Mouse (Mus musculus) thymus, postnatal 36 days (tissue): Measurements from ENCODE around the gene Tlcd2.
A peak's percentile ranks its signal among the peaks of the same experiment; 100 is the strongest.

Source experiments
- DNase-seq, 2 experiments: peaks; one replicate each; pipeline ENCODE4 v3.0.0; 2022; ENCODE audit warnings: mixed read lengths in 2 of 2

Tlcd2 gene

GRCm38 (mm10) chr11:75467512-75468215 is 6.1 kb downstream of the Tlcd2 start:
- peak in 1 of 2 experiments; percentile 41 for DNase-seq

- no peak for DNase-seq
Observed at GRCm38 (mm10) chr11:75468410-75468809, 6.9 kb downstream of the Tlcd2 start.

- DNase-seq, result no peak
Observed at GRCm38 (mm10) chr11:75469261-75469660, 7.7 kb downstream of the Tlcd2 start.

DNA sequence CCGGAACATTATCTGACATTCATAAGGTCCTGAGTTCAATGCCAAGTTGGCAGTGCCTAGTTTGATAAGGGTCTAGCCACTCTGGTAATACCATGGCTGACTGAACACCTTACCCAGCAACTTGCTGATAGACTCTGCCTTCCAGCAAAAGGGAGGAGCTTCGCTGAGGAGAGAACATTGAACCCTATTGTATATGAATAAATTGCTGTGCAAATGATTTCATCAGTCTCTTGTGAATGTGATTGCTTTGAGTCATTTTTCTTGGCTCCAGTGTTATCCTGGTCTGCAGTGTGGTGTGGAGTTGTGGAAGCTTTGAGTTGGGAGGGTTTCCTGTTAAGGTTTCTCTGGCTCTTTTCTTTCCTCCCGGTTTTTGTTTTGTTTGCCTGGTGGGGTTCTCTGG is 9.2 kb downstream of the Tlcd2 start:
- no peak for DNase-seq

DNA sequence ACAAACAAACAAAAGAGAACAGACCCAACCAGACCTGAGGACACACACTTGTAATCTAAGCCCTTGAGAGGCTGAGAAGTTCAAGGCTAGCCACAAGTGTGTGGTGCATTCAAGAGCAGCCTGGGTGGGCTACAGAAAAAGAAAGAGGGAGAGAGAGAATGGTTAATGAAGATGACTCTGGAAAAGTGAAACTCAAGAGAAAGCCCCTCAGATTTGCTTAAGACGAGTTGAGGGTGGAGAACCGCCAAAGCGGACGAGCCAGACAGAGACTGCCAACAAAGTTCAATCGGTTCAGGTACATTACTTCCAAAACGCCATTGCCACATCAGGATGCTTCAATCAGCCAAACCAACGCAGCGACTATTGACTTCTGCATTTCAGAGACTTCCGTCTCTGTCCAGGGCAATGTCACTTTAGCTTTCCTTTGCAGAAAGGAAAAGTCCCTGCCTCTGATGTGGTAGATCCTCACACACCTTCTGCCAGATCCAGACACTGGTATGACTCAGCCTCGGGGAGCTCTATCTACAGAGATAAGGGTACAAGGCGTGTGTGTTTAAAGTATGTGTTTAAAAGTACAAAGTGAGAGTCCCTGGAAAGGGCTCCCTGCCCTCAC is 11.1 kb downstream of the Tlcd2 start:
- no peak for DNase-seq

DNA sequence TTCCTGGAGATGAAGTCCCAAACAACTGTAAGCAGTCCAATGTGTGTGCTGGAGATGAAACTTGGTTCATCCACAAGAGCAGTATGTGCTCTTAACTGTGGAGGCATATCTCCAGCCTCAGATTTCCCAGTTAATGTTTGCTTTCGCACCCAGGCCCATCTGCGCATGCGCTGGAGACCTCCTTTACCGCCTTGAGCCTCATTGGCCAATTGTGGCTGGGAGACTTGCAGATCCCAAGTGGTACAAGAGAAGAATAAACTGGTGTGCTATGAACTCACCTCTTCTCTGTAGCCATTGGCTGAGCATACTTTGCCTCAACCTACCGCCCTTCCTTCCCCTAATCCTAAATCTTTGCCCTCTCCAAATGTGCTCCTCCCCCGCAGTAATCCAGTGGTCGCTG is 11.9 kb downstream of the Tlcd2 start:
- DNase-seq, result no peak

- no peak for DNase-seq
Observed at GRCm38 (mm10) chr11:75486192-75486591, 24.7 kb downstream of the Tlcd2 start.

- peak; percentile 96 to 97 for DNase-seq
Observed at GRCm38 (mm10) chr11:75486601-75487285, 25.2 kb downstream of the Tlcd2 start, which contains the start of gene Prpf8. TSS of gene Prpf8 (plus strand) at chr11:75486816.

GRCm38 (mm10) chr11:75487496-75487895 is 26.0 kb downstream of the Tlcd2 start:
- no peak for DNase-seq

DNA sequence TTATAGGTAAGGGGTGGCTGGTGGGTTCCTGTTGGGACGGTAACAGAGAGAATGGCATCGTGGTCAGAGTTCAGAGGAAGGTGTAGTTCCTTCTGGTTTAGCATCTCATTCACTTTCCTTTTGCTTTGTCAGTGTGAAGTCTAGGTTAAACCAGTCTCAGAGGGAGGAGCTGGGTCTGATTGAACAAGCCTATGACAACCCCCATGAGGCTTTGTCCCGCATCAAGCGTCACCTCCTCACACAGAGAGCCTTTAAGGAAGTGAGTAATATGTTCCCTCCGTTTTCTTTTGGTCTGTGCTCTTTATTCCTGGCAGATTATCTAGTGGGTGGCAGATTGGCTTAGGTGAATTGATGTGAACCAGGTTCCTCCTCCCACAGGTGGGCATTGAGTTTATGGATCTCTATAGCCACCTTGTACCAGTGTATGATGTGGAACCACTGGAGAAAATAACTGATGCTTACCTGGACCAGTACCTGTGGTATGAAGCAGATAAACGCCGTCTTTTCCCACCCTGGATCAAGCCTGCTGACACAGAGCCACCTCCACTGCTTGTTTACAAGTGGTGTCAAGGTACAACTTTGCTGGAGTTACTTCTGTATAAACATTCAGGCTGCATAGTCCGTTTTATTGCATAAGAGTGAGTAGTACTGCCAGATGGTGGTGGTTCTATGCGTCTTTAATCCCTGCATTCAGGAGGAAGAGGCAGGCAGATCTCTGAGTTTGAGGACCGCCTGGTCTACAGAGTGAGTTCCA is 33.0 kb downstream of the Tlcd2 start:
- DNase-seq, result no peak

DNA sequence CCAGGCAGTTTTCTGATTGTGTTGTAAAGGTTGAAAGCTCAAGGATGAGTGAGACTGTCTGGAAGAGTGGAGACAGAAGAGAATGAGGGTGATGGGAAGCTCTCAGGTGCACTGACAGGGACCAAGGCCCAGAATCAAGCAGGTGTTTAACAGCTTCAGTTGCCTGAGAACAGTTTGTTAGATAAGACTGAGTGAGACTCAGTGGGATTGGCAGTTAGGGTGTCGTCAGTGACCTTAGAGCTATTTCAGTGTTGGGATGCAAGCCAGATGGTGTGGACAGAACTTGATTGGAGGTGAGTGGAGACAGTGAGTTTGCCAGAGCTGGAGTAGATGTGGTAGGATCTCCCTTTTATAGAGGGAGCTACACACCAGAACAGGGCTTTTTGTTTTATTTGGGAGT is 36.6 kb downstream of the Tlcd2 start:
- no peak for DNase-seq

GRCm38 (mm10) chr11:75508162-75508561 is 46.6 kb downstream of the Tlcd2 start:
- DNase-seq, result no peak

GRCm38 (mm10) chr11:75508904-75509303 is 47.4 kb downstream of the Tlcd2 start:
- no peak for DNase-seq

DNA sequence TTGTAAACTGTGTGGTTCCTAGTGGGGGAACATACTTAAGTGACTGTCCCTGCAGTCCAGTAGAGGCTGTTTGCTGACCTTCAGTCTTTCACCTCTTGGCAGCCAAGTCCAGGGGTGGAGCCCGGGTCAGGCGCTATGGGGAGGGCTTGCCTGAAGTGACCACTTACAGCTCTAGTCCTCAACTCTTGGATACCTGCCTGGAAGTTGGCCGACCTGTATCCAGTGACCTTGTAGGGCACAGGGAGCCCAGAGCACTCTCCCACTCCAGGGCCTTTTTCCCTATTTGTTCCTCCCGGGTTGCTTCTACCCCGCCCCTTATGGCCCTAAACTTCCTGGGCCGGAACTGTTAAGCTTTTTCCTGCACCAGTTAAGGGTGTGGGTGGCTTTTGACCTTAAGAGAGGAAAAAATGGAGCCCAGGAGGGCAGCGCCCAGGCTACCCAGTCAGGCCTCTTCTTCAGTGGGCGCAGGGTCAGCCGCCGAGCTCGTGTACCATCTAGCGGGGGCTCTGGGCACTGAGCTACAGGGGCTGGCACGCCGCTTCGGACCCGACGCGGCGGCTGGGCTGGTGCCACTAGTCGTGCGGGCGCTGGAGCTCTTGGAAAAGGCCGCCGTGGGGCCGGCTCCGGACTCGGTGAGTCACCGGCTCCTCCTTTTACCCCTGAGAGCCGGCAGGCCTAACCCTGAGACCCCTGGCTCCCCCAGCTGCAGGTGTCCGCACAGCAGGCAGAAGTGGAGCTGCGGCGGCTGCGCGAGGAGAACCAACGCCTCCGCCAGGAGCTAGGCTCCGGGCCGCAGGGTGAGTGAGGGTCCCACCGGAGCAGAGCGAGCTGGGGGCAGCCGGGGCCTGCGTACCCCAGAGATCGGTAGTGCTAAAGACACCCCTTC is 48.5 kb downstream of the Tlcd2 start, which contains the start of gene Rilp:
Gene Rilp (plus strand): TSS at position 354 of the 886 bp plus-strand sequence.
- peak in 1 of 2 experiments; percentile 79 for DNase-seq

DNA sequence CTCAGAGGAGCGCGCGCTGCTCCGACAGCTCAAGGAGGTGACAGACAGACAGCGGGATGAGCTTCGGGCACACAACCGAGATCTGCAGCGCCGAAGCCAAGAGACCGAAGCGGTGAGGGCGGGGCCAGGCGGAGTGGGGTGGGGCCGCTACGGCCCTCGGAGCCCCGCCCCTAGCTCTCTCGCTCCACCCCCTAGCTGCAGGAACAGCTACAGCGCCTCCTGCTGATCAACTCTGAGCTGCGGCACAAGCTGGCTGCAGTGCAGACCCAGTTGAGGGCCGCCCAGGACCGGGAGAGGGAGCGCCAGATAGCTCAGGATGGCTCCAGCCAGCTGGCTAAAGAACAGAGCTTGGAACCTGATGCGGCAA is 49.1 kb downstream of the Tlcd2 start:
- peak; percentile 90 to 92 for DNase-seq

- no peak for DNase-seq
Observed at GRCm38 (mm10) chr11:75511213-75511612, 49.7 kb downstream of the Tlcd2 start.

DNA sequence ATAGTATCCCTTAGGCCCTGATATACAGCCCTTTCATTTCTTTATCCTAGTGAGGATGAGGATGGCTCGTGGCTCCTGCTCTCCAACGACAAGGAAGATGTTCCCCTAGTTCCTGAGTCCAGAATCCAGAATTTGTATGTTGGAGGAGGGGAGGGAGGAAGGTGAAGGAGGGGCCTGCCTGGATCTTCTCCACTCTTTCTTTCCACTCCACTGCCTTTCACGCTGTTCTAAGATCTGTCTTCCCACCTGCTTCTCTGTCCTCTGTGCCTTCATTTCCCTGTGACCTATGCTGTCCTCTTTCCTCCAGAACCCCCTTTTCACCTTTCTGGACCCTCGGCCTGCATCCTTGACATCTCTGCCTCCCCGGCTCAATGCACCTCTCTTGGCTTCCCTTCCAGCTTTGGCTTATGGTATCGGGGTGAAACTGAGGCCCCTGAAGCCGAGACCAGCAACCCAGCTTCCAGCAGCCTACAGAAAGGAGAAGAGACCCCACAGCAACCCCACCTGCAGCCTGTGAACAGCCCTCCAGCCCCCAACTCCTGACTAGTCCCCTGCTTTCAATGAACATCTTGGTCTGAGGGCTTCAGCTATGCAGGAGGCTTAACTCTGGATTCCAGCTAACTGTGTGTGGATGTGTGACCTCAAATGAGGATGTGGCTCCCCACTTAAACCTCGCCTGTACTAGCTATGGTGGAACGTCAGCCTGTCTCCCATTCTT is 50.9 kb downstream of the Tlcd2 start:
- no peak for DNase-seq

DNA sequence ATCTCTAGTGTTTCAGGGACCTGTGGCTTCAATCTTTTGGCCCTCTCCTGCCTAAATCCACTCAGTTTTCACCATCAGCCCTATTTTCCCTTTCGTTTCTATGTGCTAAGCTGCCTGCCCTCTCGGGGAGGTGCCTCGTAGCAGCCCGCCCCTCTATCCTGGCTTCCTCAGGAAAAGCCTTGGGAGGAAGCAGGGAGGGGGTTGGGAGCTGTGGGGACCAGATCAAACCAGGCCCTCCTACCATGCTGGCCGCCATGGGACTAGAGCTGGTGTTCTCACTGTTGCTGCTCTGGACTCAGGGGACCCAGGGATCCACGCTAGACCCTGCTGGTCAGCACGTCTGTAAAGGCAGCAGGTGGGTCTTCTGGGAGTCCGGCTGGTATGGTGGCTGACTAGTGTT is 51.8 kb downstream of the Tlcd2 start, which contains the start of gene Scarf1:
Gene Scarf1 (plus strand): TSS at position 205 of the 400 bp plus-strand sequence.
- no peak for DNase-seq

DNA sequence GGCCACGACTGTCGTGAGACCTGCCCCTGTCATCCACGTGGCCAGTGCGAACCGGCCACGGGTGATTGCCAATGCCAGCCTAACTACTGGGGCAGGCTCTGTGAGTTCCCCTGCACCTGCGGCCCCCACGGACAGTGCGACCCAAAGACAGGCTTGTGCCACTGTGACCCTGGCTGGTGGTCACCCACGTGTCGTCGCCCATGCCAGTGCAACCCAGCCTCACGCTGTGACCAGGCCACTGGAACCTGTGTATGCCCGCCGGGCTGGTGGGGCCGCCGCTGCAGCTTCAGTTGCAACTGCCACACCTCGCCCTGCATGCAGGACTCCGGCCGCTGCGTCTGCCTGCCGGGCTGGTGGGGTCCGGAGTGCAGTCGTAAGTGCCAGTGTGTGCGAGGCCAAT is 53.7 kb downstream of the Tlcd2 start:
- DNase-seq, result no peak

DNA sequence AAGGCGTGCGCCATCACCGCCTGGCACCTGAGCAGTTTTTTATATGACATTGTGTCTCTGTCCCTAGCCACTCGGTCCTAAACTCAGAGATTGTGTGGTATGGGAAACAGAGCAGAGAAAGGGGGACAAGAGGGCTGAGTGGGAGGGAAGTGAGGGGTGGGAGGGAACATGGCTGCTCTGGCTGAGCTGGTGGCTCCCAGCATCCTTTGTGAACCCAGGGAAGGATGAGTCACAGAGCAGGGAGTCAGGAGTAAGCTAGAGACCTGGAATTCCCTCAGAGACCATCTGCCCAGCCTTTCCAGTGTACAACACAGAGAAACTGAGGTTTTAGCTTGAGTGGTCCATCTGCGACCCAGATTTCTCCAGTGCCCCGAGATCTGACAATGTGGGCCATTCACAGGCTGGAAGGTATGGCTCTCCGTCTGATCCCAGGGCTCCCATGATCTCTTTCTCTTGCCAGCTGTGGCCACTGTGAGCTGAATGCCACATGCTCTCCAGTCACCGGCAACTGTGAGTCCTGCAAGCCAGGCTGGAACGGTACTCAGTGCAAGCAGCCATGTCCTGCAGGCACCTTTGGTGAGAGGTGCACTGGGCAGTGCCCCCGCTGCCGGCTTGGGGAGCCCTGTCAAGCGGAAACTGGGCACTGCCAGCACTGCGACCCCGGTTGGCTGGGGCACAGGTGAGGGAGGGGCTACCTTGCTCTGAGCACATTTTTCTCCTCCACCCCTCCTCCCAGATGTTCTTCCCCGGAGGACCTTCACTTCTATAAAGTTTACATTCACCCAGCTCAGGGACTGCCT is 58.5 kb downstream of the Tlcd2 start:
- no peak for DNase-seq
